10 mouse cellular contexts compared by ENCODE assay signal in the genomic region with DNA sequence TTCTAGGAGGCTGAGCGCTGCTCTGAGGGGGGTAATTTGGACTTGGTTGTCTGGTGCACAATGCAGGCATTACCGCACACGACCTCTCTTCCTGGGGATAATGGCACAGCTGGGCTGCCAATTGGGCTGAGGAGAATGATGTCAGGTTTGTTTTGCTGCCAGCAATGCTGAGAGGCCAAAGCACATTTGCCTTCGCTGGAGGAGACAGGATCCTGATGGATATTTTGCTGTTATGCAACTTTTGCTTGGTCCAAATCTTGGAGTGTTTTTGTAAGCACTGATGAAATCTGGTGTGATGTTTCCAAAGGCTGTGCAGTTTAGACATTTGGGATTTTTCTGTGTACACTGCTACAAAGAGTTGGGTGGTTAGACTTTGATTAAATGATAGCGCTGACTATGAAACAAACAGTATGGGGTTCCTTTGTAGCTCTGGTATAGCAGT. TPM values are rescaled to one million over a fixed set of nuclear protein-coding genes. Genes with fewer than 3 reads are reported as not detected.
A peak's percentile ranks its signal among the peaks of the same experiment; 100 is the strongest.
DNase-seq lines count a peak whose midpoint lies in the region; ATAC-seq and TF ChIP-seq lines count a peak whose summit lies in the region.
"Had no signal": no experiment of that assay in that cellular context is flagged by ENCODE, and none has a peak within 500 bp of the region (broad histone marks: within the 10 kb centered on the region; RNA-seq: fewer than 3 reads in every experiment).

No protein-coding gene starts in this region.

- H3K9me3 ChIP-seq in lung, postnatal 0 days (ENCODE audit: low read length), result no peaks in the 10 kb centered on the region
- H3K9me3 ChIP-seq in intestine, embryonic 15.5 days, result no peaks in the 10 kb centered on the region
- H3K9me3 ChIP-seq: limb, embryonic 13.5 days had no signal

- no peaks in the 10 kb centered on the region for H3K36me3 ChIP-seq in kidney, adult 2 months (ENCODE audit: control insufficient read depth, insufficient read depth, low read length)
- H3K36me3 ChIP-seq in lung, postnatal 0 days (ENCODE audit: insufficient read depth, low read length), result no peaks in the 10 kb centered on the region
- no peaks in the 10 kb centered on the region for H3K36me3 ChIP-seq in intestine, embryonic 15.5 days
- H3K36me3 ChIP-seq: limb, embryonic 13.5 days had no signal

- TF ChIP-seq EP300 in lung, postnatal 0 days (IDR thresholded peaks at IDR 0.05), result 0 out of 2 replicates have a peak, but pooled peaks have one; percentile 39

- H3K9ac ChIP-seq in lung, postnatal 0 days (replicated peaks; ENCODE audit: low read depth), result no peak overlapping the region
- H3K9ac ChIP-seq in intestine, embryonic 15.5 days, result no peak overlapping the region
- H3K9ac ChIP-seq: limb, embryonic 13.5 days had no signal

- TF ChIP-seq CTCF in kidney, adult 2 months (conservative IDR thresholded peaks at IDR 0.05; ENCODE audit: insufficient read depth, insufficient read length, low read depth, low read length), result no peak
- no peak for TF ChIP-seq CTCF in lung, postnatal 0 days (IDR thresholded peaks at IDR 0.05)

- no peak overlapping the region for H3K4me3 ChIP-seq in kidney, adult 2 months (ENCODE audit: insufficient read depth, low read depth, low read length)
- no peak overlapping the region for H3K4me3 ChIP-seq in lung, postnatal 0 days (ENCODE audit: low read depth, low read length)
- H3K4me3 ChIP-seq in intestine, embryonic 15.5 days (replicated peaks), result no peak overlapping the region
- H3K4me3 ChIP-seq: limb, embryonic 13.5 days had no signal

- H3K4me2 ChIP-seq in lung, postnatal 0 days (replicated peaks; ENCODE audit: low read depth, low read length), result no peak overlapping the region
- H3K4me2 ChIP-seq in intestine, embryonic 15.5 days (replicated peaks), result no peak overlapping the region
- H3K4me2 ChIP-seq: limb, embryonic 13.5 days had no signal

- ATAC-seq in lung, postnatal 0 days, result peak; percentile 85
- no peak for ATAC-seq in intestine, embryonic 15.5 days

- H3K27me3 ChIP-seq in kidney, adult 2 months (replicated peaks; ENCODE audit: control insufficient read depth, insufficient read depth, low read length), result no peaks in the 10 kb centered on the region
- no peaks in the 10 kb centered on the region for H3K27me3 ChIP-seq in lung, postnatal 0 days (replicated peaks; ENCODE audit: insufficient read depth, low read length)
- no peaks in the 10 kb centered on the region for H3K27me3 ChIP-seq in intestine, embryonic 15.5 days (replicated peaks)
- H3K27me3 ChIP-seq: limb, embryonic 13.5 days had no signal

- H3K4me1 ChIP-seq in kidney, adult 2 months (ENCODE audit: control insufficient read depth, insufficient read depth, low read length), result no peaks in the 10 kb centered on the region
- H3K4me1 ChIP-seq in lung, postnatal 0 days (ENCODE audit: insufficient read depth, low read depth, low read length), result no peaks in the 10 kb centered on the region
- no peaks in the 10 kb centered on the region for H3K4me1 ChIP-seq in intestine, embryonic 15.5 days (replicated peaks)
- H3K4me1 ChIP-seq: limb, embryonic 13.5 days had no signal

- no peak overlapping the region for H3K27ac ChIP-seq in kidney, adult 2 months (ENCODE audit: insufficient read depth, low read depth, low read length)
- no peak overlapping the region for H3K27ac ChIP-seq in lung, postnatal 0 days (ENCODE audit: low read length)
- H3K27ac ChIP-seq in intestine, embryonic 15.5 days, result no peak overlapping the region
- H3K27ac ChIP-seq: limb, embryonic 13.5 days had no signal

- DNase-seq in kidney, adult 2 months, result peak; percentile 2
- DNase-seq in kidney, postnatal 36 days, result no peak
- DNase-seq in cerebellum, adult 8-10 months, result peak; percentile 71
- peak; percentile 88 to 90 for DNase-seq in heart, adult 9 months (ENCODE audit: low spot score in 2 of 2)
- DNase-seq in lung, postnatal 0 days (ENCODE audit: low spot score), result peak; percentile 77
- no peak for DNase-seq in thymus, postnatal 25 days
- DNase-seq in adrenal gland, postnatal 14 days, result no peak
- DNase-seq: thymus, postnatal 14 days had no signal

- no peak for TF ChIP-seq POLR2A in kidney, adult 2 months (IDR thresholded peaks at IDR 0.05; ENCODE audit: low read depth, low read length)

- WGBS in kidney, adult 2 months, result 80% methylated on average over 5 of the region's 5 CpGs
- 58% methylated on average over 5 of the region's 5 CpGs for WGBS in lung, postnatal 0 days
- WGBS in intestine, embryonic 15.5 days, result 80% methylated on average over 5 of the region's 5 CpGs

RNA-seq across cellular contexts. Expression of a gene that starts 46.8 kb away (rescaled TPM):
- not detected in 2 replicates for polyA plus RNA-seq in kidney, adult 2 months (2012; rRNA removed)
- 0.05 TPM in 1 of 2 replicates, not detected in the other for polyA plus RNA-seq in lung, postnatal 0 days (2015; fragmentation: Nextera tagmentation; extraction: Ambion mirVana)
- 0.10 TPM in 2 replicates for polyA plus RNA-seq in intestine, embryonic 15.5 days (2015; fragmentation: Nextera tagmentation; extraction: Ambion mirVana)
- total RNA-seq in adrenal gland, postnatal 14 days (2021), result not detected in 2 replicates

Comparison
In these comparisons a context has a peak if more than half of its experiments do, and no peak if none do; other contexts are left out.
1. DNase-seq: peak in kidney, adult 2 months (single experiment), cerebellum, adult 8-10 months (single experiment), heart, adult 9 months (2 of 2) and lung, postnatal 0 days (single experiment); none in kidney, postnatal 36 days (0 of 2), thymus, postnatal 25 days (single experiment) and adrenal gland, postnatal 14 days (single experiment).